Mouse (Mus musculus): ENCODE measurements around the gene Plin1. TPM values are rescaled to one million over a fixed set of nuclear protein-coding genes. Genes with fewer than 3 reads are reported as not detected.

Plin1 gene
- total RNA-seq, 2 experiments from 2014 or later = 750 to 928 TPM

- DNase-seq = no peak
Observed at GRCm38 (mm10) chr7:79738913-79739312, 6.2 kb upstream of the Plin1 start.

GRCm38 (mm10) chr7:79736511-79736910 lies 3.8 kb upstream of the Plin1 start:
- DNase-seq = peak; percentile 16

GRCm38 (mm10) chr7:79734563-79734962 lies 1.9 kb upstream of the Plin1 start:
- DNase-seq = peak; percentile 88

GRCm38 (mm10) chr7:79731438-79731837 lies 1.3 kb downstream of the Plin1 start:
- DNase-seq = peak; percentile 59

- peak; percentile 63 for DNase-seq
Observed at GRCm38 (mm10) chr7:79729743-79730370, 2.8 kb downstream of the Plin1 start.

GRCm38 (mm10) chr7:79729169-79729568 lies 3.5 kb downstream of the Plin1 start:
- DNase-seq = peak; percentile 86

GRCm38 (mm10) chr7:79728219-79728618 lies 4.5 kb downstream of the Plin1 start:
- DNase-seq = peak; percentile 82

GRCm38 (mm10) chr7:79727091-79727490 lies 5.6 kb downstream of the Plin1 start:
- DNase-seq = peak; percentile 78

- peak; percentile 80 for DNase-seq
Observed at GRCm38 (mm10) chr7:79721386-79721977, 11.2 kb downstream of the Plin1 start.

- peak; percentile 95 for DNase-seq
Observed at GRCm38 (mm10) chr7:79715187-79715981, 17.3 kb downstream of the Plin1 start, which contains the start of gene Kif7. Gene Kif7, minus strand, starts transcription at chr7:79715720.

- no peak for DNase-seq
Observed at GRCm38 (mm10) chr7:79710831-79711230, 21.9 kb downstream of the Plin1 start.

GRCm38 (mm10) chr7:79710130-79710607 lies 22.5 kb downstream of the Plin1 start:
- peak; percentile 66 for DNase-seq

GRCm38 (mm10) chr7:79705210-79705609 lies 27.5 kb downstream of the Plin1 start:
- no peak for DNase-seq

- no peak for DNase-seq
Observed at GRCm38 (mm10) chr7:79702755-79703154, 29.9 kb downstream of the Plin1 start.

- no peak for DNase-seq
Observed at GRCm38 (mm10) chr7:79696495-79696894, 36.2 kb downstream of the Plin1 start.

GRCm38 (mm10) chr7:79680231-79680630 lies 52.5 kb downstream of the Plin1 start:
- no peak for DNase-seq

GRCm38 (mm10) chr7:79679186-79679585 lies 53.5 kb downstream of the Plin1 start:
- peak; percentile 15 for DNase-seq

GRCm38 (mm10) chr7:79670900-79671604 lies 61.7 kb downstream of the Plin1 start:
- DNase-seq = no peak

All from adrenal gland, postnatal 10 days (tissue).